In the genomic region with DNA sequence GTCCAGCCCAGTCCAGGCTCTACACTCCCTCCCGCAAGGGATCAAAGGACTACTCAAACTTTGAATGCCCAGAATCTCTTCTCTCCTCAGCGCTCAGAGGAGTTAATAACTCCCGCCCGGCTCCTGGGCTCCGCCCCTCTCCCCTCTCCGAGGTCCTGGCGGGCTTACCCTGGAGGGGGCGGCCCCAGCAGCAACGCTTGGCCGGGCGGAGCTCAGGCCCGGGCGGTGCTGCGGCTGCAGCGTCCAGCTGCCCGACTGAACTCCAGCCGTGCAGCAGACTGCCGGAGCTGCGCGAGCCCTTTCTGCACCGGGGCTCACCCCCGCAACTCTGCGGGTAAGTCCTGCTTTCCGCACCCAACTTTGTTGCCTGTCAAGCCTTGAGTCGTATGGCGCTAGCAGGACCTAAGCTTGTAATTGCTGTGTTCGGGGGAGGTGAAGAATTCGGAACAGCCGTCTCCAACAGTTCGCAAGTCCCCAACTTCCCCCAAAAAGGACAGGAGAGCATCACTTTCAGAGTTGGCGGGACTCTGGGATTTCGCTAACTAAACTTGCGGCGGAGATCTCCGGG, we compare ENCODE assay signal across 8 mouse cellular contexts. TPM values are rescaled to one million over a fixed set of nuclear protein-coding genes. Genes with fewer than 3 reads are reported as not detected.
DNase-seq lines count a peak whose midpoint lies in the region; ATAC-seq and TF ChIP-seq lines count a peak whose summit lies in the region.

A gene (plus strand): TSS at position 187 of the 568 bp plus-strand sequence.

- no peaks in the 10 kb centered on the region for H3K9me3 ChIP-seq in forebrain, postnatal 0 days (ENCODE audit: low read length)
- H3K9me3 ChIP-seq in hindbrain, embryonic 10.5 days: no peaks in the 10 kb centered on the region

- H3K4me3 ChIP-seq in cerebellum, adult 2 months (replicated peaks; ENCODE audit: insufficient read depth, low read depth, low read length): peak within 1 kb of the TSS; percentile 90
- peak within 1 kb of the TSS; percentile 63 for H3K4me3 ChIP-seq in forebrain, postnatal 0 days (ENCODE audit: low read depth, low read length)
- peak within 1 kb of the TSS; percentile 79 for H3K4me3 ChIP-seq in hindbrain, embryonic 10.5 days

- no peaks in the 10 kb centered on the region for H3K27me3 ChIP-seq in cerebellum, adult 2 months (ENCODE audit: control insufficient read depth, insufficient read depth, low read length)
- H3K27me3 ChIP-seq in forebrain, postnatal 0 days (ENCODE audit: insufficient read depth, low read length): no peaks in the 10 kb centered on the region
- H3K27me3 ChIP-seq in hindbrain, embryonic 10.5 days (ENCODE audit: insufficient read depth, poor library complexity, severe bottlenecking): no peaks in the 10 kb centered on the region

- peak; percentile 89 for DNase-seq in MN1 (ENCODE audit: low spot score)
- DNase-seq in cerebellum, adult 2 months: peak; percentile 55 to 59
- no peak for DNase-seq in forebrain, postnatal 0 days
- DNase-seq in hindbrain, embryonic 10.5 days (ENCODE audit: low spot score): peak; percentile 86
- peak; percentile 59 to 62 for DNase-seq in layer of hippocampus, postnatal 14 days (ENCODE audit: low spot score in 2 of 2)
- DNase-seq in lung, postnatal 36 days: peak; percentile 90
- peak; percentile 85 for DNase-seq in retina, embryonic 14.5 days (ENCODE audit: low spot score)
- peak; percentile 70 to 83 for DNase-seq in urinary bladder, adult 18-20 months (ENCODE audit: low spot score in 2 of 2)

- ATAC-seq in forebrain, postnatal 0 days: peak; percentile 53

- peaks cover 10% of the 10 kb centered on the region; the same call in 1 of the 2 replicates for H3K4me1 ChIP-seq in cerebellum, adult 2 months (ENCODE audit: control insufficient read depth, insufficient read depth, low read length)
- H3K4me1 ChIP-seq in forebrain, postnatal 0 days (ENCODE audit: insufficient read depth): peaks cover 9% of the 10 kb centered on the region
- peaks cover 39% of the 10 kb centered on the region for H3K4me1 ChIP-seq in hindbrain, embryonic 10.5 days (replicated peaks)

- H3K27ac ChIP-seq in cerebellum, adult 2 months (ENCODE audit: insufficient read depth, low read length): peak within 1 kb of the TSS; percentile 82
- H3K27ac ChIP-seq in forebrain, postnatal 0 days (ENCODE audit: low read depth, low read length): peak within 1 kb of the TSS; percentile 88
- peak within 1 kb of the TSS; percentile 96 for H3K27ac ChIP-seq in hindbrain, embryonic 10.5 days

- peak within 1 kb of the TSS; percentile 77 for H3K4me2 ChIP-seq in forebrain, postnatal 0 days (ENCODE audit: low read depth)

- under 1% methylated on average over 35 of the region's 35 CpGs for WGBS in cerebellum, adult 2 months
- under 1% methylated on average over 35 of the region's 35 CpGs for WGBS in forebrain, postnatal 0 days
- whole genome bisulfite sequencing in hindbrain, embryonic 10.5 days: under 1% methylated on average over 35 of the region's 35 CpGs

- peak within 1 kb of the TSS; percentile 92 for H3K9ac ChIP-seq in forebrain, postnatal 0 days

- peaks cover 12% of the 10 kb centered on the region for H3K36me3 ChIP-seq in forebrain, postnatal 0 days (ENCODE audit: insufficient read depth)
- peaks cover 20% of the 10 kb centered on the region for H3K36me3 ChIP-seq in hindbrain, embryonic 10.5 days

- TF ChIP-seq CTCF in cerebellum, adult 2 months (IDR thresholded peaks at IDR 0.05; ENCODE audit: borderline replicate concordance, insufficient read depth, low read depth, low read length): no peak
- TF ChIP-seq CTCF in forebrain, postnatal 0 days (IDR thresholded peaks at IDR 0.05; ENCODE audit: low read depth): no peak

- TF ChIP-seq POLR2A in cerebellum, adult 2 months (IDR thresholded peaks at IDR 0.05; ENCODE audit: borderline replicate concordance, insufficient read depth, low read length): 0 out of 2 replicates have a peak, but pooled peaks have one; percentile 14

RNA-seq across cellular contexts. Expression of the gene that starts here (rescaled TPM):
- polyA plus RNA-seq in cerebellum, adult 2 months (2012; rRNA removed): 38.6 and 41.9 TPM in 2 replicates
- 25.0 and 29.8 TPM in 2 replicates for total RNA-seq in forebrain, postnatal 0 days (2014; rRNA removed)
- polyA plus RNA-seq in forebrain, postnatal 0 days (2015; fragmentation: Nextera tagmentation; extraction: Ambion mirVana): 26.4 and 32.9 TPM in 2 replicates
- polyA plus RNA-seq in hindbrain, embryonic 10.5 days (2016; fragmentation: Nextera tagmentation; extraction: Ambion mirVana): 46.2 and 48.3 TPM in 2 replicates
- total RNA-seq in layer of hippocampus, postnatal 14 days (2021): 10 to 100 TPM; 28.1 to 30.0 TPM
